Mouse (Mus musculus) stomach, embryonic 14.5 days (tissue): ENCODE data around the gene Thumpd2. TPM values are rescaled to one million over a fixed set of nuclear protein-coding genes. Genes with fewer than 3 reads are reported as not detected.

Source experiments
- ATAC-seq: fragments of 200-750 bp; cut with Nextera tagmentation; 2 replicates; pipeline ENCODE4 v1.8.0; 2017; ENCODE audit warnings: low read depth, moderate TSS enrichment; ENCODE audit not compliant: insufficient number of reproducible peaks, insufficient read depth, low FRiP score
- H3K27ac ChIP-seq: fragments of 300-500 bp; sonication (generic); 2 replicates; pipeline ENCODE4 v1.5.1; 2014; ENCODE audit warnings: mild to moderate bottlenecking, low read length, moderate library complexity, mixed read lengths
- H3K27me3 ChIP-seq: fragments of 300-500 bp; sonication (generic); 2 replicates; pipeline ENCODE4 v1.6.1; 2014; ENCODE audit warnings: low read length, control low read depth, mixed read lengths; ENCODE audit not compliant: control insufficient read depth, insufficient read depth
- H3K36me3 ChIP-seq: fragments of 300-500 bp; sonication (generic); 2 replicates; pipeline ENCODE4 v1.6.1; 2014; ENCODE audit warnings: mild to moderate bottlenecking, control low read depth, low read length, moderate library complexity, mixed read lengths; ENCODE audit not compliant: control insufficient read depth, insufficient read depth
- H3K4me1 ChIP-seq: fragments of 300-500 bp; sonication (generic); 2 replicates; pipeline ENCODE4 v1.6.1; 2014; ENCODE audit warnings: low read length, control low read depth, mixed read lengths; ENCODE audit not compliant: control insufficient read depth, insufficient read depth
- H3K4me2 ChIP-seq: fragments of 300-500 bp; sonication (generic); replicated peaks from 2 replicates; pipeline ENCODE4 v1.6.1; 2014; ENCODE audit warnings: low read depth, low read length, control low read depth
- H3K4me3 ChIP-seq: fragments of 300-500 bp; sonication (generic); 2 replicates; pipeline ENCODE4 v1.5.1; 2014; ENCODE audit warnings: low read depth, low read length, control low read depth
- H3K9ac ChIP-seq: fragments of 300-500 bp; sonication (generic); replicated peaks from 2 replicates; pipeline ENCODE4 v1.6.1; 2014; ENCODE audit warnings: low read depth, mild to moderate bottlenecking, control low read depth, low read length, moderate library complexity, mixed read lengths
- H3K9me3 ChIP-seq: fragments of 300-500 bp; sonication (generic); 2 replicates; pipeline ENCODE4 v1.6.1; 2016; ENCODE audit warnings: low read depth, low read length, control low read depth; ENCODE audit not compliant: control insufficient read depth
- WGBS: fragments of 180-500 bp; shearing (Covaris S2); extraction: QIAGEN DNeasy Blood & Tissue Kit; methylation state at CpG from one replicate; pipeline ENCODE4 v1.1.7; 2014; 5-methylcytosine and 5-hydroxymethylcytosine counted together
- polyA plus RNA-seq: library from polyadenylated mRNA; unstranded; fragments of >200 nt; fragmentation: Nextera tagmentation; extraction: Ambion mirVana; gene quantifications from 2 replicates; pipeline ENCODE4 v1.2.1, GENCODE M21; 2014

Gene Thumpd2
- 13.0 and 15.2 TPM in 2 replicates for polyA plus RNA-seq

GRCm38 (mm10) chr17:81064979-81065311 is at the start of gene Thumpd2:
TSS of gene Thumpd2 (minus strand) at chr17:81065082.
- peak within 1 kb of the TSS; percentile 89 for H3K4me3 ChIP-seq
- 2% methylated on average over 29 of the region's 29 CpGs for WGBS
- peak within 1 kb of the TSS; percentile 89 for H3K9ac ChIP-seq
- no peaks in the 10 kb centered on the region for H3K27me3 ChIP-seq
- H3K36me3 ChIP-seq = no peaks in the 10 kb centered on the region
- peak within 1 kb of the TSS; percentile 56 for H3K4me2 ChIP-seq
- no peaks in the 10 kb centered on the region; the same call in 1 of the 2 replicates for H3K9me3 ChIP-seq
- ATAC-seq = peak; percentile 93
- H3K4me1 ChIP-seq = peaks cover 9% of the 10 kb centered on the region
- peak within 1 kb of the TSS; percentile 73 for H3K27ac ChIP-seq

- no peaks in the 10 kb centered on the region for H3K9me3 ChIP-seq
- H3K27ac ChIP-seq = no peak overlapping the region
- no peak overlapping the region for H3K9ac ChIP-seq
- no peak overlapping the region for H3K4me3 ChIP-seq
- no peak overlapping the region for H3K4me2 ChIP-seq
- H3K4me1 ChIP-seq = no peaks in the 10 kb centered on the region
- no peaks in the 10 kb centered on the region for H3K27me3 ChIP-seq
- 84% methylated on average over 2 of the region's 2 CpGs for WGBS
- no peak for ATAC-seq
- H3K36me3 ChIP-seq = no peaks in the 10 kb centered on the region
Observed at GRCm38 (mm10) chr17:81104237-81104636, 39.4 kb upstream of the Thumpd2 start.

- H3K27ac ChIP-seq = no peak overlapping the region
- no peaks in the 10 kb centered on the region for H3K27me3 ChIP-seq
- H3K9me3 ChIP-seq = no peaks in the 10 kb centered on the region
- H3K4me2 ChIP-seq = no peak overlapping the region
- H3K9ac ChIP-seq = no peak overlapping the region
- no peak overlapping the region for H3K4me3 ChIP-seq
- no peak for ATAC-seq
- no peaks in the 10 kb centered on the region for H3K36me3 ChIP-seq
- no peaks in the 10 kb centered on the region for H3K4me1 ChIP-seq
- 59% methylated on average over 8 of the region's 8 CpGs for WGBS
Observed at GRCm38 (mm10) chr17:81102866-81103265, 38.0 kb upstream of the Thumpd2 start.

- no peaks in the 10 kb centered on the region for H3K36me3 ChIP-seq
- no peaks in the 10 kb centered on the region for H3K9me3 ChIP-seq
- no peak overlapping the region for H3K27ac ChIP-seq
- H3K4me2 ChIP-seq = no peak overlapping the region
- H3K4me1 ChIP-seq = no peaks in the 10 kb centered on the region
- H3K27me3 ChIP-seq = no peaks in the 10 kb centered on the region
- H3K4me3 ChIP-seq = no peak overlapping the region
- no peak for ATAC-seq
- no peak overlapping the region for H3K9ac ChIP-seq
Observed at GRCm38 (mm10) chr17:81098444-81098843, 33.6 kb upstream of the Thumpd2 start.

GRCm38 (mm10) chr17:81096490-81096889 is 31.6 kb upstream of the Thumpd2 start:
- H3K4me3 ChIP-seq = no peak overlapping the region
- ATAC-seq = no peak
- no peak overlapping the region for H3K4me2 ChIP-seq
- no peaks in the 10 kb centered on the region for H3K4me1 ChIP-seq
- WGBS = 82% methylated on average over 2 of the region's 2 CpGs
- H3K9me3 ChIP-seq = no peaks in the 10 kb centered on the region
- no peaks in the 10 kb centered on the region for H3K36me3 ChIP-seq
- H3K9ac ChIP-seq = no peak overlapping the region
- H3K27ac ChIP-seq = no peak overlapping the region
- H3K27me3 ChIP-seq = no peaks in the 10 kb centered on the region

GRCm38 (mm10) chr17:81092794-81093193 is 27.9 kb upstream of the Thumpd2 start:
- no peak overlapping the region for H3K27ac ChIP-seq
- H3K27me3 ChIP-seq = no peaks in the 10 kb centered on the region
- 80% methylated on average over 5 of the region's 5 CpGs for WGBS

GRCm38 (mm10) chr17:81088866-81089265 is 24.0 kb upstream of the Thumpd2 start:
- H3K4me1 ChIP-seq = no peaks in the 10 kb centered on the region
- no peak for ATAC-seq
- no peak overlapping the region for H3K9ac ChIP-seq
- no peaks in the 10 kb centered on the region for H3K36me3 ChIP-seq
- no peak overlapping the region for H3K27ac ChIP-seq
- 59% methylated on average over 3 of the region's 3 CpGs for WGBS
- no peak overlapping the region for H3K4me3 ChIP-seq
- no peak overlapping the region for H3K4me2 ChIP-seq
- H3K9me3 ChIP-seq = no peaks in the 10 kb centered on the region
- no peaks in the 10 kb centered on the region for H3K27me3 ChIP-seq

More at GRCm38 (mm10) chr17:81092794-81093193, 27.9 kb upstream of the Thumpd2 start:
- Histone ChIP-seq H3K36me3 (no peaks in the 10 kb centered on the region), H3K9me3 (no peaks in the 10 kb centered on the region), H3K9ac (no peak overlapping the region), H3K4me2 (no peak overlapping the region), H3K4me1 (no peaks in the 10 kb centered on the region), H3K4me3 (no peak overlapping the region)
- no peak for ATAC-seq

- Histone ChIP-seq H3K9ac (no peak overlapping the region), H3K27ac (no peak overlapping the region), H3K4me3 (no peak overlapping the region), H3K9me3 (no peaks in the 10 kb centered on the region), H3K27me3 (no peaks in the 10 kb centered on the region), H3K4me2 (no peak overlapping the region), H3K4me1 (no peaks in the 10 kb centered on the region), H3K36me3 (no peaks in the 10 kb centered on the region)
- ATAC-seq = no peak
- WGBS = 81% methylated on average over 4 of the region's 4 CpGs
Observed at GRCm38 (mm10) chr17:81087735-81088134, 22.9 kb upstream of the Thumpd2 start.

GRCm38 (mm10) chr17:81064279-81064978 is 453 bp downstream of the Thumpd2 start:
- no peaks in the 10 kb centered on the region for H3K27me3 ChIP-seq
- peak overlapping the region; percentile 73 for H3K27ac ChIP-seq
- H3K4me3 ChIP-seq = peak overlapping the region; percentile 89
- no peaks in the 10 kb centered on the region; the same call in 1 of the 2 replicates for H3K9me3 ChIP-seq
- peaks cover 9% of the 10 kb centered on the region for H3K4me1 ChIP-seq
- no peaks in the 10 kb centered on the region for H3K36me3 ChIP-seq
- WGBS = 11% methylated on average over 28 of the region's 28 CpGs
- peak overlapping the region; percentile 89 for H3K9ac ChIP-seq
- ATAC-seq = peak; percentile 75
- H3K4me2 ChIP-seq = peak overlapping the region; percentile 56
